Mouse (Mus musculus): ENCODE data around the gene Olfr926. TPM values are rescaled to one million over a fixed set of nuclear protein-coding genes. Genes with fewer than 3 reads are reported as not detected.
"Not testable (repeated sequence)": the region's sequence is repeated elsewhere in the genome, so short reads cannot be mapped to it uniquely, and the experiment has no call there.

Gene Olfr926
- not detected for total RNA-seq (2021)
- long read RNA-seq, experiment 1, result 0 reads
- long read RNA-seq, experiment 2, result 0 reads

DNA sequence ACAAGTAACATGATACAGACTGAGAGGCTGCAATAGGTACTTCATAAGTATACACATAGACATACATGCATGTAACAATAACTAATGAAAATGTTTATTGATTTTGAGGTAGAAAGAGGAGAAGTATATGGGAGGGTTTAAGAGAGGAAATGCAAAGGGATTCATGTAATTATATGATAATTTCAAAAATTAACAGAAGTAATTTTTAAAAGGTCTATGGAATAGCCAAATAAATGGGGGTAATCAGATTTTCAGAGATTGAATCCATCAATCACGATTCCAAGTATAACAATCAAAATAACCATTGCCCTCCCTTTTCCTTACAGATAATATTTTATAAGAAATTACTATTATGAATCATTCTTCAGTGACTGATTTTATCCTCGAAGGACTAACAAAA, at the start of gene Olfr926:
Gene Olfr926 (plus strand): TSS at position 301 of the 400 bp plus-strand sequence.
- DNase-seq, result no peak
- intact Hi-C loops (cut with DNase I), result no loop called here

GRCm38 (mm10) chr9:38833027-38833426, 43.9 kb upstream of the Olfr926 start:
- intact Hi-C loops (cut with DNase I), result no loop called here

DNA sequence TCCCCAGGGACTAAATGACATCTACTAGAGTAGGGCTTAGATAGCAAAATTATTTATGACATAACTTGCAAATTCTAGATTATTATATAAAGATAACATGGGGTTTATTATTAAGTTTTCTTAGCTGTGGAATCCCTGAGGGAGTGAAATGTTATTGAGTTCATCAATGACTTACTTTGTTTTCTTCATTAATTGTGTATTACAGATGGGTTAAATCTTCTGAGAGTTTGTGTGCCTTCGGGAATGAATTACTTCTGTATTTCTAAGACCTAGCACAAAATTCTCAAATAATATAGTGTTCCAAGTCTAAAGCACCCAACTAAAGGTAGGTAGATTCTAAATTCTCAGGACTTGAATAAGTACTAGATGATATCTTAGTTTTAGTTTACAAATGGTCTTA, 32.8 kb upstream of the Olfr926 start, which contains the start of gene Olfr924:
Gene Olfr924 (plus strand): TSS at position 301 of the 400 bp plus-strand sequence.
- no peak for DNase-seq
- intact Hi-C loops (cut with DNase I), result no loop called here

More at GRCm38 (mm10) chr9:38833027-38833426, 43.9 kb upstream of the Olfr926 start:
- no peak for DNase-seq

GRCm38 (mm10) chr9:38854760-38855159, 22.2 kb upstream of the Olfr926 start, which contains the start of gene Olfr26:
Gene Olfr26 (plus strand): TSS chr9:38855060.
- no peak for DNase-seq
- intact Hi-C loops (cut with DNase I), result no loop called here

- DNase-seq; intact Hi-C loops (cut with DNase I): not testable (repeated sequence)
These were observed 2.0 kb upstream of the Olfr926 start for GRCm38 (mm10) chr9:38874880-38875279.

Other genes with a start within 250 kb of the Olfr926 start
- not detected for gene Olfr916, start 217.3 kb upstream of the Olfr926 start, total RNA-seq (2021)
- gene Olfr917, start 211.3 kb upstream of the Olfr926 start, total RNA-seq (2021), result not detected
- gene Olfr918, start 202.5 kb upstream of the Olfr926 start, total RNA-seq (2021), result not detected
- gene Olfr919, start 173.5 kb upstream of the Olfr926 start, total RNA-seq (2021), result not detected
- gene Vwa5a, start 158.9 kb upstream of the Olfr926 start, total RNA-seq (2021), result 10 to 100 TPM; 30.5 to 31.7 TPM
- gene Olfr920, start 124.8 kb upstream of the Olfr926 start, total RNA-seq (2021), result under 1 TPM; 0.07 TPM
- gene Olfr921, start 104.1 kb upstream of the Olfr926 start, total RNA-seq (2021), result not detected
- not detected for gene Olfr922, start 62.5 kb upstream of the Olfr926 start, total RNA-seq (2021)
- not detected for gene Olfr923, start 50.6 kb upstream of the Olfr926 start, total RNA-seq (2021)
- gene Olfr924, start 32.7 kb upstream of the Olfr926 start, total RNA-seq (2021), result not detected
- not detected for gene Olfr26, start 22.1 kb upstream of the Olfr926 start, total RNA-seq (2021)
- gene Olfr930, start 52.7 kb downstream of the Olfr926 start, total RNA-seq (2021), result not detected
- not detected for gene Olfr933, start 95.2 kb downstream of the Olfr926 start, total RNA-seq (2021)
- gene Olfr934, start 111.2 kb downstream of the Olfr926 start, total RNA-seq (2021), result not detected
- not detected for gene Olfr935, start 122.6 kb downstream of the Olfr926 start, total RNA-seq (2021)
- gene Olfr146, start 146.3 kb downstream of the Olfr926 start, total RNA-seq (2021), result not detected
- not detected for gene Olfr937, start 187.8 kb downstream of the Olfr926 start, total RNA-seq (2021)
- not detected for gene Olfr938, start 201.8 kb downstream of the Olfr926 start, total RNA-seq (2021)